Mouse (Mus musculus): ENCODE data around the gene Umodl1.

Gene Umodl1

GRCm38 (mm10) chr17:30954340-30954739, at the start of gene Umodl1:
Umodl1 (plus strand) TSS chr17:30954640.
- no peak for DNase-seq

GRCm38 (mm10) chr17:30907577-30907976, 46.9 kb upstream of the Umodl1 start:
- DNase-seq = no peak

- no peak for DNase-seq
These were observed 43.3 kb upstream of the Umodl1 start for GRCm38 (mm10) chr17:30910866-30911731.

GRCm38 (mm10) chr17:30911732-30912088, 42.7 kb upstream of the Umodl1 start:
- DNase-seq = no peak

- no peak for DNase-seq
These were observed 41.9 kb upstream of the Umodl1 start for GRCm38 (mm10) chr17:30912536-30912935.

- no peak for DNase-seq
These were observed 40.2 kb upstream of the Umodl1 start for GRCm38 (mm10) chr17:30914264-30914663.

- DNase-seq = no peak
These were observed 30.9 kb upstream of the Umodl1 start for GRCm38 (mm10) chr17:30923566-30923965.

GRCm38 (mm10) chr17:30930827-30931226, 23.6 kb upstream of the Umodl1 start:
- no peak for DNase-seq

- no peak for DNase-seq
These were observed 21.6 kb upstream of the Umodl1 start for GRCm38 (mm10) chr17:30932836-30933235.

- no peak for DNase-seq
These were observed 19.1 kb upstream of the Umodl1 start for GRCm38 (mm10) chr17:30935301-30935700.

- DNase-seq = no peak
These were observed 15.9 kb upstream of the Umodl1 start for GRCm38 (mm10) chr17:30938554-30938953.

GRCm38 (mm10) chr17:30948382-30948781, 6.1 kb upstream of the Umodl1 start:
- no peak for DNase-seq

- peak; percentile 68 for DNase-seq
These were observed 3.7 kb upstream of the Umodl1 start for GRCm38 (mm10) chr17:30950780-30951179.

- DNase-seq = no peak
These were observed 2.8 kb upstream of the Umodl1 start for GRCm38 (mm10) chr17:30951600-30951999.

- no peak for DNase-seq
These were observed 7.6 kb downstream of the Umodl1 start for GRCm38 (mm10) chr17:30961936-30962592.

- no peak for DNase-seq
These were observed 8.4 kb downstream of the Umodl1 start for GRCm38 (mm10) chr17:30962880-30963279.

- DNase-seq = no peak
These were observed 15.5 kb downstream of the Umodl1 start for GRCm38 (mm10) chr17:30969983-30970382.

GRCm38 (mm10) chr17:30971877-30972276, 17.4 kb downstream of the Umodl1 start:
- DNase-seq = no peak

- no peak for DNase-seq
These were observed 18.9 kb downstream of the Umodl1 start for GRCm38 (mm10) chr17:30973332-30973731.

- no peak for DNase-seq
These were observed 22.9 kb downstream of the Umodl1 start for GRCm38 (mm10) chr17:30977290-30977689.

GRCm38 (mm10) chr17:30978556-30978955, 24.1 kb downstream of the Umodl1 start:
- DNase-seq = no peak

GRCm38 (mm10) chr17:30983521-30983920, 29.1 kb downstream of the Umodl1 start:
- no peak for DNase-seq

- no peak for DNase-seq
These were observed 35.8 kb downstream of the Umodl1 start for GRCm38 (mm10) chr17:30990254-30990653.

GRCm38 (mm10) chr17:30996296-30996695, 41.9 kb downstream of the Umodl1 start:
- DNase-seq = no peak

Data from cerebellum, adult 8-10 months (tissue).